Mouse (Mus musculus) inflammation-experienced regulatory T-cells, adult 6 months (primary cell): ENCODE measurements at regions not wholly inside any gene's neighbourhood (a gene's known extent, or its start where the extent isn't known, plus 50 kb on each side); places are given as distances from the start of the nearest gene placed in this dataset.
A peak's percentile ranks its signal among the peaks of the same experiment; 100 is the strongest.

Source experiments
- ATAC-seq: one replicate; pipeline ENCODE4 v1.8.0; 2017

GRCm38 (mm10) chr9:43930476-43930875 is 112.7 kb upstream of the Thy1 start:
- no peak for ATAC-seq

DNA sequence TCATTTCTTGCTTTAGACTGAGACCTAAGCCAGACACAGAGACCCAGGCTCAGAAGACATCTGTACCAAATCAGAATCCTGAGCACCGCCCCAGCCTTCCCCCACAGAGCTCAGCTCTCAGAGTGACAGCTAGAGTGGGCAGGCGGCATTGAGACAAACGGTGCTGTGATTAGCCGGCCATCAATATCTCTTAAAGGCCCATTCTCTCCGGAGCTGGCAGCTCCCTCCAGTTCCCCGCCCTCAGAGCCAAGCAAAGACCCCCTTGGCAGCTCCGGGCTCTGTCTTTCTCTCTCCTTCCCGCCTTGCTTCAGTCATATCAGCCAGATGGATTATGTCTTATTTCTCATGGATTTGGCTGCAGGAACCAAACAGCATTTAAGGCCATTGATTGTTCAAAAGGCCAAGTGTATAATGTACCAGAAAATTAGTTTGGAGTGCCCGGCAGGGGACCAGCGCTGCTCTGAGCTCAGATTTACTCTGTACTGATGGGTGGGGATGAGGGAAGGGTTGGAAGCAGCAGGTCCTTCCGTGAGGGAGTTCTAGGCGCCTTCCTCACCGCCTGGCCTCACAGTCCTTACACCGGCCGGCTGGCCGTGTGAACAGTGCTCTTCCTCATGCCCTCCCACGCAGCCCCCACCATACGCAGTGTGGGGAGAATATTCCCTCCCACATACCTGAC is 109.0 kb upstream of the Thy1 start:
- no peak for ATAC-seq

DNA sequence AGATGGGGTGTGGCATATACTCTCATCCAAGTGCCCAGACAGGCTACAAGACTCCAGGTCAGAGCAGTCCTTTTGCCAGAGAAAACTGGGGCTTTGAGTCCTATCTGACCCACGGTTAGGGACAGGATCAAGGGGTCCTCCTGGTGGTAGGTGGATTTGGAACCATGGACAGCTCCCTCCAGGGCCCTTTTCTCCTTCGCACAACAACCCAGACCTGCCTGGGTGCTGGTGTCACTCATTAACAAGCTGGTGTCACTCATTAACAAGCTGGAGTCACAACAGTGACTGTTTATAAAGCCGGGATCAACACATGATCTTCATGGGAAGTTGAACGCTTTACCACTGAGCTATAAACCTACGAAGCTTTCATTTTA is 108.5 kb upstream of the Thy1 start:
- ATAC-seq = no peak

- ATAC-seq = no peak
Observed at GRCm38 (mm10) chr9:43939336-43939735, 103.8 kb upstream of the Thy1 start.

DNA sequence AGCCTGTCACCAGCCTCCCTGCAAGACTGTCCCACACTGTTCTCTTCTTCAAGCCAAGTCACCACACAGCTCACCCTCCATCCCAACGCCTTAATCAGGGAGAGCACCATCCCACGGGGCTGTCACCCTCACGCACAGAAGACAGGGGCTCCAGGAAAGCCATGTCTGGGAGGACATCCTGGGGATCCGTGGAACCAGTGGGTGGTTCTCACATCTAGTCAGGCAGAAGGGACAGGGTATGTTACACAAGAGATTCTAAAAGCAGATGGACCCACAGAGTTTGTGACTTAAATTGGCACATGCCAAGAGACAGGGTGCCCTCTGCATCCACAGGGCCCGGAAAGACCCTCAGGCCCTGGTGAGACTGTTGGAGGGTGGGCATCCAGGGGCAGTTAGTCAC is 101.0 kb upstream of the Thy1 start:
- ATAC-seq = no peak

DNA sequence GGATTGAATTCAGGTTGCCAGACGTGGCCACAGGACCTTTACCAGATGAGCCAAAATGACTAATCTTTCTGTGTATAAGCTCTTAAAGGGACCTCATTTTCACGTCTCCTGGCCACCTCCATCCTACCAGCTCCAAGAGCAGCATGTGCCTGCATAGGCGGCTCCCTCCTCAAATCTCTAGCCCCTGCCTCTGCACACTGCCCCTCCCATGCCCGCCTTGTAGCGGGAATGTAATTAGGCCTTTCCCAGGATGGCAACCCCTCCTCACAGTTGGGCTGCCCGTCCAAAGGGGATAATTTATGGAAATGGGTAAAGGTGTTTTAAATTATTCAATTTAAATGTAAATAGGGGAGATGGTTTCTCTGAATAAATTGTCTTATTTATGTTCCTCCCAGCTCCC is 99.7 kb upstream of the Thy1 start:
- no peak for ATAC-seq

- ATAC-seq = no peak
Observed at GRCm38 (mm10) chr9:43944816-43945741, 98.1 kb upstream of the Thy1 start.

GRCm38 (mm10) chr9:43945997-43946649 is 97.1 kb upstream of the Thy1 start:
- ATAC-seq = no peak

GRCm38 (mm10) chr9:43947089-43947488 is 96.1 kb upstream of the Thy1 start:
- no peak for ATAC-seq

GRCm38 (mm10) chr9:43947490-43948150 is 95.6 kb upstream of the Thy1 start:
- ATAC-seq = no peak

DNA sequence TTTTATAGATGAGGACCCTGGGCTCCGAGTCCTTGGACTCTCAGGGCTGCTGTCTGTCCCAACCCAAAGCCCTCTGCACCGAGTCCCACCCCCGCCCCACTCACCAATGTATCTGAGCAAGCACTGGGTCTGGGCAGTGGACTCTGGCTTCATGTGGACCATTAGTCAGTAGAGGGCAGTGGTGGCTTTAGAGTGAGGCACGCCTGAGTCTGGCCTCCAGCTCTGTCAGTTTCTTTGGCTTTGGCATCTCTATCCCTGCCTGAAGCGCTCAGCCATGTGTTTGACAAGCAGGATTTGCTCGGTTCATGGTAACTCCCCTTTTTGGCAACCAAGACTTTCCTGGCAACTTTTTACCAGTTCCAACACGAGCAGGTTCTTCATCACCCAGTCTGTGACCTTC is 90.1 kb upstream of the Thy1 start:
- ATAC-seq = no peak

GRCm38 (mm10) chr9:43959541-43959940 is 83.6 kb upstream of the Thy1 start:
- ATAC-seq = no peak

GRCm38 (mm10) chr9:43961431-43961830 is 81.8 kb upstream of the Thy1 start:
- ATAC-seq = no peak

DNA sequence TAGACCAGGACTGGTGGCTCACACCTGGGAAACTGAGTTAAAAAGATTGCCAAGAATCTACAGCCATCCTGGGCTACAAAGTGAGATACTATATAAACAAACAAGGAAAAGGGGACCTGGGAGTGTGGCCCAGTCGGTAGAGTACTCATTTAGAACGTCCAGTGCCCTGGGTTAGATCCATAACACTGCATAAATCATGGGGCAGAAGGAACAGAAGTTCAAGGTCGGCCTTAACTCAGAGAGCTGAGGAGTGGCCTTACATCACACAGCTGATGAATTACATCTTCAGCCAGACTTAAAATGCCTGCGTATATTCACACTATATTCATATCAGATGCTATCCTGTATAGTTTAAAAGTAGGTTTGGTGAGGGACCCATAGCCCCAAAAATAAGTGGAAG is 78.0 kb upstream of the Thy1 start:
- no peak for ATAC-seq

DNA sequence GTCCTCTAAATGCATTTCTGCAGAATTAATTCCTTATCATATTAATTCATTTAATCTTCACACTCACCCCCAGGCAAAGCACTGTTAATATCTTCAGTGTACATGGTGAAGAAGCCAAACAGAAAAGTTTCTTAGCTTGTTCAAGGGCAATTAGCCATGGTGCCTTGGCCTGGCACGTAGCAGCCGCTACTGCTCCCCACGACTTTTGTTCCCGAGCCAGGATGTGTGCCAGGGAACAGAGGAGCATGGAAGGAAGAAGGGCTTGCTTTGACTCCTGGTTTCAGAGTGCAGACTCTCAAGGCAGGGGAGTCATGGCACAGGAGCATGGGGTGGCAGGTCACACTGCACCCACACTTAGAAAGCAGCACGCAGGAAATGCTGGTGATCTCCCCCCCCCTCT is 77.4 kb upstream of the Thy1 start:
- no peak for ATAC-seq

GRCm38 (mm10) chr9:43970043-43970795 is 73.0 kb upstream of the Thy1 start:
- no peak for ATAC-seq

DNA sequence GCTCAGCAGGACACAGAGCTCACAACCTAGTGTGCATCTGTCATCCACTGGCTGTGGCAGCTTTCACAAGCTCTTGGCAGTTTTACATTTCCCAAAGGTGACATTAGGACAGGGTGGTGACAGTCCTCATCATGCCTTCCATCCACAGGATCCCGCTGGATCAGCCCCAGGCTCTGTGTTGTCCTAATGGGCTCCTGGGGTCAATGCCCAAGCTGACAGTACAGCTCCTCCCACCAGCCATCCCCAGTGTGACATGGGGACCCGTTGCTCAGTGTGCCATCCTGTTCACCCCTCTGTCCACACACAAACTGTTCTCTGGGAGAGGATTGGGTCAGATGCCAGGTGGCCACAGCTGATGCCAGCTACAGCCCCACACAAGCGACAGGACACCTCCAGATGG is 72.3 kb upstream of the Thy1 start:
- no peak for ATAC-seq

DNA sequence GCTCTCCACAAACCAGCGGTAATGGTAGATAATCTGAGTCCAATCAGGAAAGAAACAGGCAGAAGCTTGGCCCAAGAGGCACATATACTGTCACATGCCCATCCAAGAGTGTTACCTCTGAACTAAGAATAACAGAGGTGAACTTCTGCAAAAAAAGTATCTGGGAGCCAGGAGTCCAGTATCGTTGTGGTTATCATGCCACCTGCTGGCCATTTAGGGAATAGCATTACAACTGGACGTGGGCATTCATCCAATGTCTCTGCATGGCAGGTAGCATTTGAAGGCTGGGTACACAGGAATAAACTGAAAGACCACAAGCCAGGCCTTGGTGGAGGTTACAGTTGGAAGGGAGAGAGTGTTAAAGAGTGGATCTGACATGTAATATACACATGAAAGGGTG is 70.9 kb upstream of the Thy1 start:
- ATAC-seq = no peak

DNA sequence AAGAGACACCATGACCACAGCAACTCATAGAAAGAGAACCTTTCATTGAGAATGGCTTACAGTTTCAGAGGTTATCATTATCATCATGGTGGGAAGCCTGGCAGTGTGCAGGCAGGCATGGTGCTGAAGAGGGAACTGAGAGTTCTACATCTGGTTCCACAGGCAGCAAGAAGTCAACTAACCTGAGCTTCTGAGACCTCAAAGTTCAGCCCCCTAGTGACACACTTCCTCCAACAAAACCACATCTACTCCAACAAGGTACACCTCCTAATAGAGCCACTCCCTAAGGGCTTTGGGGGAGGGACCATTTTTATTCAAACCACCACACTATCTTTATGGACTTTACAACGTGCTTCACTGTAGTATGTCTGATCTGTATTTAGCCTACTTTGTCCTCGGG is 67.8 kb upstream of the Thy1 start:
- peak; percentile 69 for ATAC-seq

GRCm38 (mm10) chr9:43976366-43976765 is 66.8 kb upstream of the Thy1 start:
- peak; percentile 42 for ATAC-seq

GRCm38 (mm10) chr9:43977773-43978172 is 65.4 kb upstream of the Thy1 start:
- ATAC-seq = no peak

- no peak for ATAC-seq
Observed at GRCm38 (mm10) chr9:43981376-43981775, 61.8 kb upstream of the Thy1 start.
